Mouse (Mus musculus) embryonic facial prominence, embryonic 14.5 days (tissue): ENCODE data around the gene Gatad2a. TPM values are rescaled to one million over a fixed set of nuclear protein-coding genes. Genes with fewer than 3 reads are reported as not detected.
A peak's percentile ranks its signal among the peaks of the same experiment; 100 is the strongest.

Experiments used
- ATAC-seq: fragments of 200-750 bp; cut with Nextera tagmentation; 2 replicates; pipeline ENCODE4 v1.8.0; 2017; ENCODE audit warnings: low read depth, moderate number of reproducible peaks, moderate TSS enrichment
- DNase-seq: peaks from one replicate; pipeline ENCODE4 v3.0.0-alpha.2; 2015; ENCODE audit warnings: low spot score
- H3K27ac ChIP-seq: fragments of 300-500 bp; sonication (generic); replicated peaks from 2 replicates; pipeline ENCODE4 v1.5.1; 2014; ENCODE audit warnings: low read depth, mild to moderate bottlenecking, low read length, moderate library complexity
- H3K27me3 ChIP-seq: fragments of 300-500 bp; sonication (generic); replicated peaks from 2 replicates; pipeline ENCODE4 v1.6.1; 2014; ENCODE audit warnings: low read length; ENCODE audit not compliant: control insufficient read depth, insufficient read depth
- H3K36me3 ChIP-seq: fragments of 300-500 bp; sonication (generic); 2 replicates; pipeline ENCODE4 v1.6.1; 2014; ENCODE audit warnings: low read length, mixed read lengths; ENCODE audit not compliant: control insufficient read depth, insufficient read depth
- H3K4me1 ChIP-seq: fragments of 300-500 bp; sonication (generic); 2 replicates; pipeline ENCODE4 v1.6.1; 2014; ENCODE audit warnings: antibody characterized with exemption, low read length; ENCODE audit not compliant: control insufficient read depth, insufficient read depth
- H3K4me2 ChIP-seq: fragments of 300-500 bp; sonication (generic); 2 replicates; pipeline ENCODE4 v1.6.1; 2014; ENCODE audit warnings: low read depth, mild to moderate bottlenecking, low read length, moderate library complexity, mixed read lengths
- H3K4me3 ChIP-seq: fragments of 300-500 bp; sonication (generic); 2 replicates; pipeline ENCODE4 v1.5.1; 2014; ENCODE audit warnings: low read depth, mild to moderate bottlenecking, low read length
- H3K9ac ChIP-seq: fragments of 300-500 bp; sonication (generic); 2 replicates; pipeline ENCODE4 v1.6.1; 2014; ENCODE audit warnings: low read depth, mild to moderate bottlenecking, low read length, moderate library complexity, mixed read lengths
- H3K9me3 ChIP-seq: fragments of 300-500 bp; sonication (generic); 2 replicates; pipeline ENCODE4 v1.6.1; 2016; ENCODE audit warnings: low read length; ENCODE audit not compliant: control insufficient read depth
- WGBS: fragments of 180-500 bp; shearing (Covaris S2); extraction: QIAGEN DNeasy Blood & Tissue Kit; methylation state at CpG from one replicate; pipeline ENCODE4 v1.1.7; 2014; 5-methylcytosine and 5-hydroxymethylcytosine counted together
- polyA plus RNA-seq: library from polyadenylated mRNA; unstranded; fragments of >200 nt; fragmentation: Nextera tagmentation; extraction: Ambion mirVana; gene quantifications from 2 replicates; pipeline ENCODE4 v1.2.1, GENCODE M21; 2014

The Gatad2a gene
- polyA plus RNA-seq: 49.4 and 50.4 TPM in 2 replicates

DNA sequence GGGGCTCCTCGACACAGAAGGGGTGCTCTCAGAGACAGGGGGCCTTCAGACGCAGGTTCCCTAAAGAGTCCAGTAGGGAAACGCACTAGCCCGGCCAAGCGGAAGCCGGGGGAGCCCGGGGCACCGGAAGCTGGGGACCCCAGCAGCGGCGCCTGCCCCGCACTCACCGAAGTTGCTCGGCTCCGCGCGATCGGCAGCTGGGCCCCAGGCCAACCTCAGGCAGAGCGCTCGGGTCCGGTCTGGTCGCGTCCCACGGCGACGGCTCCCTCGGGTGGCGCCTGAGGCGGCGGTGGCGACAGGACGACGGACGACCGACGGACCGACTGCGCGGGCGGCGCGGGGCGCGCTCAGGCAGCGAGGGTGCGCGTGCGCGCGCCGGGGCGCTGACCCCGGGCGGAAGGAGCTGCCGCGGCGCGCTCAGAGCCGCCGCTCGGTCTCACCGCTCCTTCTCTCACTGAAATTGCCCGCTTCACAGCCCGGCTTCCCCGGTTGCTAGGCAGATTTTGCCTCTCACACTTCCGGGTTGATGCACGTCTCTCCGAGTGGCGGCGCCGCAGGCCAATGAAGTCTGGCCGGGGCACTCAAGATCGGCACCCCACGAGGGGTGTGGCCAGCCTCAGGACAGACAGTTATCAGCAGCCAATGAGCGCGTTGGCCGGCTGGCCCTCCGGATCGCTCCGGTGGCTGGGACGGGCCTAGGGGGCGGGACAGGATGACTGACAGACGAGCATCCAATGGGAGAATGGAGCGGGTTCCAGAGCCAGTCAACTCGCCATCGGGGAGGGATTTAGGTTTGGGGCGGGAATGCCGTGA, at the start of gene Gatad2a:
Gene Gatad2a, minus strand, starts transcription at position 609 of the 813 bp plus-strand sequence.
- WGBS: under 1% methylated on average over 49 of the region's 87 CpGs
- no peaks in the 10 kb centered on the region for H3K9me3 ChIP-seq
- H3K4me1 ChIP-seq: 0 out of 2 replicates have a peak, but pooled peaks cover 4% of the 10 kb centered on the region
- peak within 1 kb of the TSS; percentile 90 for H3K9ac ChIP-seq
- peak within 1 kb of the TSS; percentile 80 for H3K27ac ChIP-seq
- H3K4me2 ChIP-seq: peak within 1 kb of the TSS; percentile 75
- DNase-seq (peak; percentile 100), ATAC-seq (peak; percentile 99)
- peak within 1 kb of the TSS; percentile 79 for H3K4me3 ChIP-seq
- 0 out of 2 replicates have a peak, but pooled peaks cover 7% of the 10 kb centered on the region for H3K36me3 ChIP-seq
- H3K27me3 ChIP-seq: no peaks in the 10 kb centered on the region

- Histone ChIP-seq H3K27me3 (no peaks in the 10 kb centered on the region), H3K9me3 (no peaks in the 10 kb centered on the region), H3K9ac (peak overlapping the region; percentile 98; the same call in 1 of the 2 replicates), H3K4me1 (peaks cover 19% of the 10 kb centered on the region), H3K27ac (no peak overlapping the region), H3K4me3 (peak overlapping the region; percentile 100), H3K36me3 (peaks cover 13% of the 10 kb centered on the region), H3K4me2 (peak overlapping the region; percentile 94)
- 89% methylated on average over 5 of the region's 5 CpGs for WGBS
- DNase-seq: no peak
- no peak for ATAC-seq
Measured at GRCm38 (mm10) chr8:70043996-70044395, 47.8 kb upstream of the Gatad2a start.

DNA sequence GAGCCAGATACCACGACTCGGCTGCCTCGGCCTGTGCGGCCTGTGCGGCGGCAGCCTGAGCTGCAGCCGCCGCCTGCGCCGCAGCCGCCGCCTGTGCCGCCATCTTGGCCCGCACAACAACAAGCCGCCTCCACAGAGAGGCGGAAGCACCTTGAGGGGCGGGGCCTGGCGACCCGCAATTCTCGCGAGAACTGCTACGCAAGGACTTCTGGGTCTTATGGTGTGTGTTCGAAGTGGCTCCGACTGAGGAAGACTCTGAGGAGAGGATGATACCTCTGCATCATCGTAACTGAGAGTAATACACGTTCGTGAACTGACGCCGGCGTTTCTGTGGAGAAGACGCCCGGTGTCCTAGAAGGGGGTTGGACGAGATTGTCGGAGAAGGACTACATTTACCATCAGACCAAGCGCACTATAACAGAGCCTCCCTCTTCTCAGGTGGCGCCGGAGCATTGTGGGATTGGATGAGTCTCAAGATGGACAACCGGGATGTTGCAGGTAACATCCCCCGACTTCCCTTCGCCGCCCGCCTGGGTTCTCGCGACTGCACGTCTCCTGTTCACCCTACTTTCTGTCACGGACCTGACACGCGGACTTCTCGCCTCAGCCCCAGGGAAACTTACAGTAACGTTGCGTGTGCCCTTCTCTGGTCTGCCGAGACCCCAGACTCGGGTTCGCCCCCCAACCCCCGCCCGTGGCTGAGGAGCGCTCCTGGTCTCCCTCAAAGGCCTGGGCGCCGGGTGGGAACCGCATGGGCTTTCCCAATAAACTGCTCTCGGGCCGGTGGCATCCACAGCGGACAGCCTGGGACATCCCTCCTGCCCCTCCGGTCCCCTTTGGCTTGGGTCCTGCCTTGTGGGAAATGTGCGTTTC, 46.6 kb upstream of the Gatad2a start, which contains the start of the genes Mau2 and Sugp1:
Gene Mau2, minus strand, starts transcription at position 152 of the 873 bp plus-strand sequence.
Gene Sugp1, plus strand, starts transcription at position 231 of the 873 bp plus-strand sequence.
- peak; percentile 97 for ATAC-seq
- under 1% methylated on average over 63 of the region's 65 CpGs for WGBS

DNA sequence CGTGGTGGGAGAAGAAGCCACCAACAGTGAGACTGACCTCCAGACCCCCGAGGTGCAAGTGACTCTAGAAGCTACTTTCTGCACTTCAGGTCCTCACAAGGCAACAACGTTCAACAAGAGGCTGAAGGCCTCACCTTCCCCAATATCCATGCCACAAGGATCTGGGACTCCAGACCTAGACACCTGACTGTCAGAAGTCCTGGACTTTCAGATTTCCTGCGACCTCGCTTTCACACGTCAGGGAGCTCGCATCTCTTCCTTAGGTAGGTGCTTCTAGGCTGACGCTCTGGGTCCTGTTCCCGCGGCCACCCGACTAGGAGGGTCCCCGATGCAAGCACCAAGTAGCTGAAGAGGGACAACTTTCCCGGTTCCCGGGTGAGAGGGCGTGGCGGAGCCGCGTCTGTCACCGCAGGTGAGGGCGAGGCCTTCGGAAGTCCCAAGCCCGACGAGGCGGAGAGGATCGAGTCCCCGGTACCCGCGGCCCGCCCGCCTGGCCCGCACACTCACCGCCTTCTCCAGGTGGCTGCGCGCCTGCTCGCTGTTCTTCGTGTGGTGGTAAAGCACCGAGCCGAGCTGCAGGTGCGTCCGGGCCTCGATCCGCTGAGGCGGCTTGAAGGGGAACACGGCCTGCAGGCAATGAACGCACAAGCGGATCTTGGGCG, 45.8 kb upstream of the Gatad2a start:
- DNase-seq: no peak
- H3K9me3 ChIP-seq: no peaks in the 10 kb centered on the region
- WGBS: 2% methylated on average over 41 of the region's 47 CpGs
- H3K4me3 ChIP-seq: peak overlapping the region; percentile 100
- peak overlapping the region; percentile 70 for H3K4me2 ChIP-seq
- peaks cover 19% of the 10 kb centered on the region for H3K4me1 ChIP-seq
- H3K27ac ChIP-seq: peak overlapping the region; percentile 88
- no peaks in the 10 kb centered on the region for H3K27me3 ChIP-seq
- H3K9ac ChIP-seq: peak overlapping the region; percentile 98
- H3K36me3 ChIP-seq: no peaks in the 10 kb centered on the region
- ATAC-seq: peak; percentile 44; the same call in 1 of the 2 replicates

More for the DNA sequence above, 46.6 kb upstream of the Gatad2a start, which contains the start of the genes Mau2 and Sugp1:
- H3K27me3 ChIP-seq: no peaks in the 10 kb centered on the region
- H3K9me3 ChIP-seq: no peaks in the 10 kb centered on the region
- 0 out of 2 replicates have a peak, but pooled peaks cover 2% of the 10 kb centered on the region for H3K36me3 ChIP-seq
- H3K4me3 ChIP-seq: peak within 1 kb of the TSS; percentile 100
- peak within 1 kb of the TSS; percentile 88 for H3K27ac ChIP-seq
- peaks cover 19% of the 10 kb centered on the region for H3K4me1 ChIP-seq
- peak; percentile 98 for DNase-seq
- H3K4me2 ChIP-seq: peak within 1 kb of the TSS; percentile 94
- peak within 1 kb of the TSS; percentile 98 for H3K9ac ChIP-seq

GRCm38 (mm10) chr8:70037994-70038393, 41.8 kb upstream of the Gatad2a start:
- 78% methylated on average over 1 of the region's 1 CpGs for WGBS
- no peaks in the 10 kb centered on the region for H3K27me3 ChIP-seq
- H3K4me1 ChIP-seq: peaks cover 13% of the 10 kb centered on the region
- no peak overlapping the region for H3K4me2 ChIP-seq
- ATAC-seq: no peak
- no peak for DNase-seq
- H3K9me3 ChIP-seq: no peaks in the 10 kb centered on the region
- no peak overlapping the region for H3K9ac ChIP-seq
- no peak overlapping the region for H3K27ac ChIP-seq
- no peak overlapping the region for H3K4me3 ChIP-seq
- peaks cover 12% of the 10 kb centered on the region; the same call in 1 of the 2 replicates for H3K36me3 ChIP-seq

DNA sequence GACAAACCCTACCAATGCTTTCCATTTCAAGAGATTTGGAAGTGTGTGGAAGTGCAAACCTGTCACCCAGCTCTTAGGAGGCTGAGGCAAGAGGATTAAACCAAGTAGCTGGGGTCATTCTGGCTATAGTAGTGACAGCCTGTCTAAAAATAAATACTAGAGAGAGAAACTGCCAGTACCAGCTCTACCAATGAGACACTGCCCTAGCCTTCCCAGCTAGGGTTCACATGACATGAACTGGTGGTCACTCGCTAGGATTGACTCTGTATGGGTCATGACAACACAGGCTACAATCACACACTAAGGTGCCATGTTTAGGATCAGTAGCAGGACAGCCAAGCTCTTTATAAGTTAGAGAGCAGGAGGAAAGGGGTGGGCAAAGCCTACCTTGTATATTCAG, 34.1 kb upstream of the Gatad2a start:
- no peak overlapping the region for H3K4me3 ChIP-seq
- H3K27ac ChIP-seq: no peak overlapping the region
- peaks cover 77% of the 10 kb centered on the region for H3K36me3 ChIP-seq
- WGBS: 88% methylated on average over 1 of the region's 1 CpGs
- no peaks in the 10 kb centered on the region for H3K27me3 ChIP-seq
- ATAC-seq (no peak), DNase-seq (no peak)
- no peaks in the 10 kb centered on the region for H3K4me1 ChIP-seq
- no peak overlapping the region for H3K4me2 ChIP-seq
- no peak overlapping the region for H3K9ac ChIP-seq
- H3K9me3 ChIP-seq: no peaks in the 10 kb centered on the region

DNA sequence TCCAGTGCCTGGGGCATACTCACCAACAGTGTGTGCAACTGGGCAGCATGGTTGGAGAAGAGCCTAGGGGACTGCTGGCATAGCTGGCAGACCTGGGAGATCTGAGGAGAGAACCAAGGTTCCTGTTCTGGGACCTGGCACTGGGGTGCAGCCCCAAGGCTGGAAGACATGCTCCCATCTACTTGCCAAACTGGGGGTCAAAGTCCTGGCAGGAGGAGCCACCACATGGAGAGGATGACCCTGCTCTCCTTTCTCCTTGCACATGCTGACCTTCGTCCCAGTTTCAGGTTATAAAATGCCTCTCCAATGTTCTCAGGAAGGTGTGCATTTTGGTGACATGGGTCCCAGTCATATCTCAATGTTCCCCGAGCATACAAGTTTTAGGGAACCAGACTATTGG, 30.0 kb upstream of the Gatad2a start:
- H3K4me2 ChIP-seq: no peak overlapping the region
- H3K36me3 ChIP-seq: peaks cover 100% of the 10 kb centered on the region
- H3K9me3 ChIP-seq: no peaks in the 10 kb centered on the region
- H3K9ac ChIP-seq: no peak overlapping the region
- H3K27ac ChIP-seq: no peak overlapping the region
- 92% methylated on average over 2 of the region's 2 CpGs for WGBS
- H3K4me3 ChIP-seq: no peak overlapping the region
- DNase-seq (no peak), ATAC-seq (no peak)
- no peaks in the 10 kb centered on the region for H3K4me1 ChIP-seq
- H3K27me3 ChIP-seq: no peaks in the 10 kb centered on the region

DNA sequence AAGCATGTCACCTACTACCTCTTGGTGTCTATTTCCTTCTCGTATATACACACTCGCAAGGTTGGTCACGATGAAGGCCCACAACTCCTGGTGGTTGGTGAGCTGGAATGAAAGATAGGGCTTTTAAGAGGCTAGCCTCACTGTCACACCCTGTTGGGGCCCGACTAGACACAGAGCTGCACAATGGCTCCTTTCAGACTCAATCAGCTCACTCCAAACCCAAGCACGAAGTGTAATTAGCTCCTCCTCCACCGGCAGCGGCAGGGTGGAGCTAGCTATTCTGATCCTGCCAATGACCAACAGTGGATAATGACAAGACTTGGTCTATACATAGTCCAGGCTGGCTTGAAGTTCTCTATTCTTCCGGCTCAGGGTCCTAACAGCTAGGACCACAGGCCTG, 27.4 kb upstream of the Gatad2a start:
- ATAC-seq: no peak
- Histone ChIP-seq H3K27ac (no peak overlapping the region), H3K4me1 (no peaks in the 10 kb centered on the region), H3K4me3 (no peak overlapping the region), H3K27me3 (no peaks in the 10 kb centered on the region), H3K9ac (no peak overlapping the region), H3K36me3 (peaks cover 100% of the 10 kb centered on the region), H3K9me3 (no peaks in the 10 kb centered on the region), H3K4me2 (no peak overlapping the region)
- 66% methylated on average over 8 of the region's 8 CpGs for WGBS
- no peak for DNase-seq
